Comparison of ENCODE assay signal across 7 mouse cellular contexts in genomic region chr9:109930752-109931151, GRCm38 (mm10). TPM values are rescaled to one million over a fixed set of nuclear protein-coding genes. Genes with fewer than 3 reads are reported as not detected.
DNase-seq lines count a peak whose midpoint lies in the region; ATAC-seq and TF ChIP-seq lines count a peak whose summit lies in the region.

No protein-coding gene starts in this region.

- whole genome bisulfite sequencing in lung, postnatal 0 days, result 69% methylated on average over 6 of the region's 6 CpGs
- 66% methylated on average over 6 of the region's 6 CpGs for WGBS in lung, adult 2 months
- 76% methylated on average over 6 of the region's 6 CpGs for WGBS in forebrain, embryonic 10.5 days
- 69% methylated on average over 6 of the region's 6 CpGs for WGBS in intestine, postnatal 0 days
- WGBS in small intestine, adult 2 months, result 66% methylated on average over 6 of the region's 6 CpGs

- no peak for TF ChIP-seq EP300 in lung, postnatal 0 days (IDR thresholded peaks at IDR 0.05)

- H3K4me2 ChIP-seq in lung, postnatal 0 days (replicated peaks; ENCODE audit: low read depth, low read length), result peak overlapping the region; percentile 79; the same call in 1 of the 2 replicates
- H3K4me2 ChIP-seq in intestine, postnatal 0 days (replicated peaks; ENCODE audit: low read depth), result peak overlapping the region; percentile 90

- peak overlapping the region; percentile 96 for H3K27ac ChIP-seq in lung, postnatal 0 days (ENCODE audit: low read length)
- peak overlapping the region; percentile 96 for H3K27ac ChIP-seq in forebrain, embryonic 10.5 days
- H3K27ac ChIP-seq in intestine, postnatal 0 days (ENCODE audit: low read depth, low read length), result peak overlapping the region; percentile 93
- H3K27ac ChIP-seq in small intestine, adult 2 months (ENCODE audit: insufficient read depth, low read depth, low read length), result no peak overlapping the region

- ATAC-seq in lung, postnatal 0 days, result no peak
- ATAC-seq in intestine, postnatal 0 days, result no peak

- TF ChIP-seq CTCF in lung, postnatal 0 days (IDR thresholded peaks at IDR 0.05), result no peak
- no peak for TF ChIP-seq CTCF in lung, adult 2 months (IDR thresholded peaks at IDR 0.05; ENCODE audit: insufficient read depth, low read length)
- TF ChIP-seq CTCF in intestine, postnatal 0 days (IDR thresholded peaks at IDR 0.05; ENCODE audit: low read depth), result no peak
- TF ChIP-seq CTCF in small intestine, adult 2 months (IDR thresholded peaks at IDR 0.05; ENCODE audit: extremely low read depth, insufficient read length, insufficient replicate concordance, low read depth, low read length), result no peak

- peak overlapping the region; percentile 93; the same call in 1 of the 2 replicates for H3K4me3 ChIP-seq in lung, postnatal 0 days (ENCODE audit: low read depth, low read length)
- H3K4me3 ChIP-seq in lung, adult 2 months (replicated peaks; ENCODE audit: extremely low read depth, low read depth, low read length), result no peak overlapping the region
- H3K4me3 ChIP-seq in forebrain, embryonic 10.5 days, result peak overlapping the region; percentile 90
- peak overlapping the region; percentile 87 for H3K4me3 ChIP-seq in intestine, postnatal 0 days (ENCODE audit: low read depth, low read length)
- H3K4me3 ChIP-seq in small intestine, adult 2 months (ENCODE audit: low read depth, low read length), result peak overlapping the region; percentile 86; the same call in 1 of the 2 replicates

- no peak overlapping the region for H3K9ac ChIP-seq in lung, postnatal 0 days (replicated peaks; ENCODE audit: low read depth)
- H3K9ac ChIP-seq in intestine, postnatal 0 days (ENCODE audit: low read depth, low read length), result no peak overlapping the region

- H3K9me3 ChIP-seq in lung, postnatal 0 days (ENCODE audit: low read length), result no peaks in the 10 kb centered on the region
- H3K9me3 ChIP-seq in forebrain, embryonic 10.5 days, result no peaks in the 10 kb centered on the region
- H3K9me3 ChIP-seq in intestine, postnatal 0 days (ENCODE audit: control insufficient read depth), result no peaks in the 10 kb centered on the region

- H3K36me3 ChIP-seq in lung, postnatal 0 days (ENCODE audit: insufficient read depth, low read length), result no peaks in the 10 kb centered on the region
- no peaks in the 10 kb centered on the region for H3K36me3 ChIP-seq in forebrain, embryonic 10.5 days (replicated peaks)
- H3K36me3 ChIP-seq in intestine, postnatal 0 days (ENCODE audit: control insufficient read depth, insufficient read depth), result no peaks in the 10 kb centered on the region
- H3K36me3 ChIP-seq in small intestine, adult 2 months (ENCODE audit: control insufficient read depth, insufficient read depth, low read length), result no peaks in the 10 kb centered on the region

- no peak for TF ChIP-seq POLR2A in lung, adult 2 months (IDR thresholded peaks at IDR 0.05; ENCODE audit: borderline replicate concordance, extremely low read depth, low read depth, low read length)
- TF ChIP-seq POLR2A in small intestine, adult 2 months (IDR thresholded peaks at IDR 0.05; ENCODE audit: low read depth, low read length), result no peak

- no peaks in the 10 kb centered on the region for H3K27me3 ChIP-seq in lung, postnatal 0 days (replicated peaks; ENCODE audit: insufficient read depth, low read length)
- H3K27me3 ChIP-seq in forebrain, embryonic 10.5 days (ENCODE audit: poor library complexity, severe bottlenecking), result no peaks in the 10 kb centered on the region
- H3K27me3 ChIP-seq in intestine, postnatal 0 days (replicated peaks; ENCODE audit: control insufficient read depth, insufficient read depth, low read length), result no peaks in the 10 kb centered on the region
- H3K27me3 ChIP-seq in small intestine, adult 2 months (ENCODE audit: control insufficient read depth, insufficient read depth, low read length), result no peaks in the 10 kb centered on the region

- no peaks in the 10 kb centered on the region for H3K4me1 ChIP-seq in lung, postnatal 0 days (ENCODE audit: insufficient read depth, low read depth, low read length)
- H3K4me1 ChIP-seq in lung, adult 2 months (ENCODE audit: control insufficient read depth, insufficient read depth, low read length), result 0 out of 2 replicates have a peak, but pooled peaks cover 2% of the 10 kb centered on the region
- peaks cover 21% of the 10 kb centered on the region for H3K4me1 ChIP-seq in forebrain, embryonic 10.5 days
- no peaks in the 10 kb centered on the region for H3K4me1 ChIP-seq in intestine, postnatal 0 days (replicated peaks; ENCODE audit: control insufficient read depth, insufficient read depth, low read length)
- H3K4me1 ChIP-seq in small intestine, adult 2 months (ENCODE audit: control insufficient read depth, insufficient read depth, insufficient read length, low read length), result no peaks in the 10 kb centered on the region

- DNase-seq in lung, postnatal 0 days (ENCODE audit: low spot score), result no peak
- no peak for DNase-seq in lung, adult 2 months
- DNase-seq in forebrain, embryonic 10.5 days (ENCODE audit: extremely low spot score, low spot score), result no peak
- no peak for DNase-seq in layer of hippocampus, postnatal 14 days (ENCODE audit: low spot score in 2 of 2)
- DNase-seq in adipocyte (ENCODE audit: low spot score), result no peak

RNA-seq across cellular contexts. Expression of gene Map4, which starts 0.5 kb away (rescaled TPM):
- polyA plus RNA-seq in lung, postnatal 0 days (2015; fragmentation: Nextera tagmentation; extraction: Ambion mirVana), result 35.6 and 36.9 TPM in 2 replicates
- polyA plus RNA-seq in lung, adult 2 months (2012; rRNA removed), result 253 and 275 TPM in 2 replicates
- 49.6 and 52.2 TPM in 2 replicates for polyA plus RNA-seq in forebrain, embryonic 10.5 days (2016; fragmentation: Nextera tagmentation; extraction: Ambion mirVana)
- polyA plus RNA-seq in intestine, postnatal 0 days (2015; fragmentation: Nextera tagmentation; extraction: Ambion mirVana), result 26.0 and 28.4 TPM in 2 replicates
- polyA plus RNA-seq in small intestine, adult 2 months (2012; rRNA removed), result 91.4 and 191 TPM in 2 replicates
- total RNA-seq in layer of hippocampus, postnatal 14 days (2021), result 100 to 1,000 TPM; 625 to 628 TPM

RNA-seq across cellular contexts. Expression of gene Cdc25a, which starts 55.4 kb away (rescaled TPM):
- polyA plus RNA-seq in lung, postnatal 0 days (2015; fragmentation: Nextera tagmentation; extraction: Ambion mirVana), result 7.1 and 8.7 TPM in 2 replicates
- 3.3 and 3.7 TPM in 2 replicates for polyA plus RNA-seq in lung, adult 2 months (2012; rRNA removed)
- 42.2 and 45.5 TPM in 2 replicates for polyA plus RNA-seq in forebrain, embryonic 10.5 days (2016; fragmentation: Nextera tagmentation; extraction: Ambion mirVana)
- polyA plus RNA-seq in intestine, postnatal 0 days (2015; fragmentation: Nextera tagmentation; extraction: Ambion mirVana), result 21.3 and 25.9 TPM in 2 replicates
- polyA plus RNA-seq in small intestine, adult 2 months (2012; rRNA removed), result 14.1 and 27.3 TPM in 2 replicates
- 1 to 10 TPM; 5.1 to 6.5 TPM for total RNA-seq in layer of hippocampus, postnatal 14 days (2021)
